Mouse (Mus musculus): ENCODE data around the gene Manba. TPM values are rescaled to one million over a fixed set of nuclear protein-coding genes. Genes with fewer than 3 reads are reported as not detected.
A peak's percentile ranks its signal among the peaks of the same experiment; 100 is the strongest.

The Manba gene
- total and polyA plus RNA-seq, 3 experiments: 30.9 to 35.2 (median 31.5) TPM

GRCm38 (mm10) chr3:135579179-135579578 lies 93.8 kb downstream of the Manba start:
- peak; percentile 34; the same call in 1 of the 2 replicates for TF ChIP-seq EP300 (IDR thresholded peaks at IDR 0.05; ENCODE audit: low read length)
- no peak for TF ChIP-seq MAX (IDR thresholded peaks at IDR 0.05; ENCODE audit: low read length)
- no peak for TF ChIP-seq SIN3A (IDR thresholded peaks at IDR 0.05; ENCODE audit: low read length)
- TF ChIP-seq ELF1 (IDR thresholded peaks at IDR 0.05; ENCODE audit: low read depth, low read length): peak; percentile 36; the same call in 1 of the 2 replicates
- H3K4me2 ChIP-seq (ENCODE audit: insufficient read depth, low read depth, poor library complexity, severe bottlenecking): no peak overlapping the region
- DNase-seq (ENCODE audit: extremely low read depth): peak; percentile 48
- H3K4me1 ChIP-seq (ENCODE audit: control insufficient read depth in 1 of 2, insufficient read depth in 2 of 2): peaks cover 22 to 51% of the 10 kb centered on the region in 2 experiments
- no peak overlapping the region for H3K4me3 ChIP-seq (replicated peaks in 1 of 3; ENCODE audit: low read depth in 2 of 3, low read length in 2 of 3, poor library complexity in 1 of 3)
- dilution Hi-C loops (cut with MboI; ENCODE audit: extremely low pct_ligation_motif_present, extremely low pct_unique_long_range_greater_than_20kb, low sequenced_read_pairs) (no loop called here), in situ Hi-C loops (cut with MboI; ENCODE audit: low pct_ligation_motif_present, low pct_unique_long_range_greater_than_20kb, low sequenced_read_pairs) (no loop called here)
- no peaks in the 10 kb centered on the region for H3K27me3 ChIP-seq (replicated peaks)
- no peaks in the 10 kb centered on the region for H3K79me2 ChIP-seq (replicated peaks; ENCODE audit: control insufficient read depth, extremely low read depth, insufficient read depth, poor library complexity, severe bottlenecking)
- no peak overlapping the region for H3K9ac ChIP-seq (ENCODE audit: insufficient read depth, low read depth)
- H3K27ac ChIP-seq (ENCODE audit: insufficient read depth, low read depth): no peak overlapping the region
- H3K36me3 ChIP-seq (replicated peaks in 1 of 2; ENCODE audit: control insufficient read depth in 1 of 2, insufficient read depth in 1 of 2, low read length in 1 of 2): peaks cover 4 to 11% of the 10 kb centered on the region in 2 experiments
- H3K9me3 ChIP-seq (replicated peaks; ENCODE audit: low read length): peaks cover 6% of the 10 kb centered on the region

- DNase-seq (ENCODE audit: extremely low read depth): peak; percentile 91
- H3K4me1 ChIP-seq (ENCODE audit: control insufficient read depth in 1 of 2, insufficient read depth in 2 of 2): peaks cover 22 to 53% of the 10 kb centered on the region in 2 experiments
- in situ Hi-C loops (cut with MboI; ENCODE audit: low pct_ligation_motif_present, low pct_unique_long_range_greater_than_20kb, low sequenced_read_pairs) (loop anchor here (5.0 kb wide), 2 partner anchors 178 to 298 kb away; partner anchors contain the start of gene Bdh2), dilution Hi-C loops (cut with MboI; ENCODE audit: extremely low pct_ligation_motif_present, extremely low pct_unique_long_range_greater_than_20kb, low sequenced_read_pairs) (no loop called here)
- peak overlapping the region; percentile 5; the same call in 1 of the 2 replicates for H3K27ac ChIP-seq (ENCODE audit: insufficient read depth, low read depth)
- peaks cover 6% of the 10 kb centered on the region for H3K9me3 ChIP-seq (replicated peaks; ENCODE audit: low read length)
- peak overlapping the region; percentile 35 for H3K4me2 ChIP-seq (ENCODE audit: insufficient read depth, low read depth, poor library complexity, severe bottlenecking)
- H3K9ac ChIP-seq (ENCODE audit: insufficient read depth, low read depth): no peak overlapping the region
- peak overlapping the region in 1 of 3 experiments; percentile 28 for H3K4me3 ChIP-seq (replicated peaks in 1 of 3; ENCODE audit: low read depth in 2 of 3, low read length in 2 of 3, poor library complexity in 1 of 3)
- H3K36me3 ChIP-seq (replicated peaks in 1 of 2; ENCODE audit: control insufficient read depth in 1 of 2, insufficient read depth in 1 of 2, low read length in 1 of 2): peaks cover 15 to 24% of the 10 kb centered on the region in 2 experiments
- no peaks in the 10 kb centered on the region for H3K79me2 ChIP-seq (replicated peaks; ENCODE audit: control insufficient read depth, extremely low read depth, insufficient read depth, poor library complexity, severe bottlenecking)
- no peaks in the 10 kb centered on the region for H3K27me3 ChIP-seq (replicated peaks)
- no peak; the same call in none of the 2 replicates for TF ChIP-seq RAD21 (IDR thresholded peaks at IDR 0.05; ENCODE audit: low read depth, low read length)
- no peak; the same call in 1 of the 2 replicates for TF ChIP-seq MEF2A (IDR thresholded peaks at IDR 0.05; ENCODE audit: borderline replicate concordance, low read depth, low read length)
- peak; percentile 5; the same call in 1 of the 2 replicates for TF ChIP-seq JUND (conservative IDR thresholded peaks at IDR 0.05; ENCODE audit: low read depth, low read length)
- no peak for TF ChIP-seq ZKSCAN1 (IDR thresholded peaks at IDR 0.05; ENCODE audit: borderline replicate concordance, low read depth, low read length)
- TF ChIP-seq CHD1 (IDR thresholded peaks at IDR 0.05; ENCODE audit: low read depth, low read length): no peak
- TF ChIP-seq CHD2 (IDR thresholded peaks at IDR 0.05; ENCODE audit: low read length): peak; percentile 65
- peak; percentile 60; the same call in 1 of the 2 replicates for TF ChIP-seq HCFC1 (IDR thresholded peaks at IDR 0.05; ENCODE audit: low read depth, low read length)
- peak; percentile 96 for TF ChIP-seq TCF12 (IDR thresholded peaks at IDR 0.05; ENCODE audit: low read depth, low read length)
- no peak for TF ChIP-seq CTCF (conservative IDR thresholded peaks at IDR 0.05 in 1 of 2, IDR thresholded peaks at IDR 0.05 in 1 of 2; ENCODE audit: low read depth in 2 of 2, low read length in 2 of 2)
- TF ChIP-seq USF2 (conservative IDR thresholded peaks at IDR 0.05; ENCODE audit: low read depth, low read length): no peak
- no peak; the same call in 1 of the 2 replicates for TF ChIP-seq UBTF (IDR thresholded peaks at IDR 0.05; ENCODE audit: low read depth, low read length)
- peak; percentile 88 for TF ChIP-seq MXI1 (IDR thresholded peaks at IDR 0.05; ENCODE audit: low read depth, low read length)
- TF ChIP-seq ZNF384 (IDR thresholded peaks at IDR 0.05; ENCODE audit: low read depth, low read length): peak; percentile 15; the same call in 1 of the 2 replicates
- TF ChIP-seq MAX (IDR thresholded peaks at IDR 0.05; ENCODE audit: low read length): peak; percentile 76; the same call in 1 of the 2 replicates
- no peak for TF ChIP-seq E2F4 (IDR thresholded peaks at IDR 0.05; ENCODE audit: insufficient replicate concordance, low read depth, low read length)
- TF ChIP-seq RCOR1 (conservative IDR thresholded peaks at IDR 0.05; ENCODE audit: low read depth, low read length): peak; percentile 61; the same call in 1 of the 2 replicates
- TF ChIP-seq ETS1 (conservative IDR thresholded peaks at IDR 0.05; ENCODE audit: low read depth, low read length): peak; percentile 100
- peak; percentile 87 for TF ChIP-seq MAZ (IDR thresholded peaks at IDR 0.05; ENCODE audit: low read depth, low read length)
- TF ChIP-seq ZMIZ1 (IDR thresholded peaks at IDR 0.05; ENCODE audit: low read depth, low read length): peak; percentile 98
- TF ChIP-seq JUN (IDR thresholded peaks at IDR 0.05; ENCODE audit: insufficient read depth, low read depth, low read length): no peak
- peak; percentile 78 for TF ChIP-seq POLR2A (IDR thresholded peaks at IDR 0.05; ENCODE audit: low read depth, low read length)
- TF ChIP-seq ZC3H11A (IDR thresholded peaks at IDR 0.05; ENCODE audit: low read depth, low read length): no peak
- TF ChIP-seq POLR2AphosphoS2 (IDR thresholded peaks at IDR 0.05; ENCODE audit: low read depth, low read length): no peak
- TF ChIP-seq NELFE (IDR thresholded peaks at IDR 0.05; ENCODE audit: low read depth, low read length): peak; percentile 33; the same call in 1 of the 2 replicates
- TF ChIP-seq ELF1 (IDR thresholded peaks at IDR 0.05; ENCODE audit: low read depth, low read length): peak; percentile 51; the same call in 1 of the 2 replicates
- TF ChIP-seq NRF1 (IDR thresholded peaks at IDR 0.05; ENCODE audit: low read depth, low read length): peak; percentile 81
- no peak; the same call in 1 of the 2 replicates for TF ChIP-seq SMC3 (IDR thresholded peaks at IDR 0.05; ENCODE audit: low read depth, low read length)
- TF ChIP-seq EP300 (IDR thresholded peaks at IDR 0.05; ENCODE audit: low read length): peak; percentile 75
These were observed 95.2 kb downstream of the Manba start for GRCm38 (mm10) chr3:135580439-135581275.

All from CH12.LX (cell line).